Mouse (Mus musculus): ENCODE measurements around the gene Col8a2. TPM values are rescaled to one million over a fixed set of nuclear protein-coding genes. Genes with fewer than 3 reads are reported as not detected.

Col8a2 gene
- not detected for total RNA-seq (2023)

DNA sequence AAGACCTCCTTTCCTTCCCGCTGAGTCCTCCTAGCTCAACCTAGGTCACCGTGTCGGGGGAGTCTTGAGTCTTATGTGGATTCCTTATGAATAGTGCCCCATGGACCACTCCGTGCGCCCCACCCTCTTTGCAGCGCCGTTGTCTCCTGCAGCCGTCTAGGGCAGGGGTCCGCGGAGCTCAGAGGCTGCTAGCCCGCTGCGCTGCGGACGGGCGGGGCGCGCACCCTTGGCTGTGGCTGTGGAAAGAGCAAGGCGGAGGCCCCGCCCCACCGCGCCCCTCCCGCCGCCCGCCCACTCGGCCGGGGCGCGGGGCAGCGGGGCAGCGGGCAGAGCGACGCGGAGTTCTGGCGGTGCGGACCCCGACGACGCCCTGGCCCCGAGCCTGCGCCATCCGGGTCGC lies at the start of gene Col8a2:
Gene Col8a2 (plus strand): TSS at position 302 of the 400 bp plus-strand sequence.

DNA sequence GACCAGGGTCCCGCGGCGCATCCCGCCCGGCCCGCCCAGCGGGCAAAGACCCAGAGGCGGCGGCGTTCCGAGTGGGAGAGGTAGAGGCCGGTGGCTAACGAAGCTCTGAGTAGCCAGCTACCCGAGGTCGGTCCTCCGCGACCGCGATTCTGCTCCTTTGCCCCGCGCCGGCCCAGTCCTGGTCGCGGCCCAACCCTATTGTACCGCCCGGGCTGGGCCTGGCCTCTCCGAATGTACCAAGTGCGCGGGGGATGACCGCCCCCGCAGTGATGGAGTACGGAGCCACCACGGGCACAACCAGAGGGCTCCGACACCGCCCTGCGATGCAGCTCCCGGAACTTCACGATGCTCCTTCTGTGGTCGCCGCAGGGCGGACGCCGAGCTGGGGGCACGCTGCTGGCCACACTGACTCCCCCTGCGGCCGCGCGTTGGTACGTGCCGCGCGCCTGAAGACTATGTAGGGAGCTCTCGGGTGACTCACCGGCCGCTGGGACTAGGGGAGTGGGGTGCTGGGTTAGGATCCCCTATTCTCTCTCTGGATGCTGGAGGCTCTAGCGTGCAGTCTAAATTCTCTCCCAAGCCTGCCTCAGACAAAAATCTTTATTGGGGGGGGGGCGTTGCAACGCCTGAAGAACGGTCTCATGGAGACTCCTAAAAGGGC lies 30.3 kb upstream of the Col8a2 start, which contains the start of gene Map7d1:
Gene Map7d1 (minus strand): TSS at position 213 of the 661 bp plus-strand sequence.

DNA sequence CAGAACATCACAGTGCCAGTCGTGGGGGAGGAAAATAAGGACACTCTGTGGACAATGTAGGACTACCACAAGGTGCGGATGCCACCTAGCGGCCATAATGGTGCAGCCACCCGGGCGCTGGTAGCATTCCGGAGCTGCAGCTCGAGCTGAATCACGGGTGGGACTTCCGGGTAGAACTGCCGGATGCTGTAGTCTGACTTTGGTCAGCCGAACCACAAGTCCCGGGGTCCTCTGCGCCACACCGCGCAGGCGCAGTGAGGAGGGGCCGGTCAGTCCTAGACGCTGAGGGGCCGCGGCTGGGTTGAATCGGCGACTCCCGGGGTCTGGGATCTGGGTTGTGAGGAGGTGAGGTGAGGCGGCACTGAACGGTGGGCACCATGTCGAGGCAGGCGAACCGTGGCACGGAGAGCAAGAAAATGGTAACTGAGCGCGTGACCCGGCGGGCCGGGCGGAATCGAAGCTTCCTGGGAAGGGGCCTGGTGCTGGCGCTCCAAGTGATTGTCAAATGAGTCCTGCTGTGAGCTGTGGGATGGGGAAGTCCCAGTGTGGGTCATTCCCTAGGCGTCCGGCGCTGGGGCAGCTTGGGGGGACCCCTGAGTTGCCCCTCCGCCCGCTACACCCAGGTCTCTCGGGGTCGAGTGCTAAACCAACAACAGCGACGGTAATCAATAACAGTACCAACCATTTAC lies 24.3 kb upstream of the Col8a2 start, which contains the start of gene Trappc3:
Gene Trappc3 (plus strand): TSS at position 207 of the 689 bp plus-strand sequence.

DNA sequence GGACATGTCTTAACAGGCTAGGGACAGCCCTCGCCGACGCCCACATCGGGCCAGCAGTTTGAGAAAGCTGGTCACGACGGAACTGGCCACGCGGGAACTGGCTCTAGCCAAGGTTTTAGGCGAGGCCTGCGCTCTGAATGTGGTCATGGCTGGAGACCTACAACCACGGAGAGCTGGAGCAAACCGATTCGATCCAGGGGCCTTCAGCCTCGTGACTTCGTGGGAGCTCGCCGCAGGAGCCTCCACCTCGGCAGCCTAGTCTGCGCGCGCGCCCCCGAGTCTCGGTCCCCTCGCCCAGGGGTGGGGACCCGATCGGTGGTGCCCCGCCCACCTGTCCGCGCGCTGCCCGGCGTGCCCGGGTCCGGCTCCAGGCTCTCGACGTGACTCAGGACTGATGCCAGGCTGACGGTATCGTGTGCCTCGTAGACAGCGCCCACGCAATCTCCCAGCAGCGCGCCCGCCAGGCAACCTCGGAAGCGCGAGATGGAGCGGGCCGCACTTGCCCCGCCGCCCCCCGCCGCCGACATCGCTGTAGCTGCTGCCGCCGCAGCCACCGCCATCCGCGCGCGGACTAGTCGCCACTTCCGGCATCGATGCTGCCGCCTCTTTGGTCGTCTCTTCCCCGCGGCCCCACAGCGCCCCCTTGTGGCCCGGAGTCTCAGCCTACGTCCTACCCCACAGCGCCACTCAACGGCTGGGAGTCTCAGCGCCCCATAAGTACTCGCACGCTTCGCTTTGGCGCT lies 34.7 kb downstream of the Col8a2 start, which contains the start of gene Adprhl2:
Gene Adprhl2 (minus strand): TSS at position 593 of the 743 bp plus-strand sequence.

DNA sequence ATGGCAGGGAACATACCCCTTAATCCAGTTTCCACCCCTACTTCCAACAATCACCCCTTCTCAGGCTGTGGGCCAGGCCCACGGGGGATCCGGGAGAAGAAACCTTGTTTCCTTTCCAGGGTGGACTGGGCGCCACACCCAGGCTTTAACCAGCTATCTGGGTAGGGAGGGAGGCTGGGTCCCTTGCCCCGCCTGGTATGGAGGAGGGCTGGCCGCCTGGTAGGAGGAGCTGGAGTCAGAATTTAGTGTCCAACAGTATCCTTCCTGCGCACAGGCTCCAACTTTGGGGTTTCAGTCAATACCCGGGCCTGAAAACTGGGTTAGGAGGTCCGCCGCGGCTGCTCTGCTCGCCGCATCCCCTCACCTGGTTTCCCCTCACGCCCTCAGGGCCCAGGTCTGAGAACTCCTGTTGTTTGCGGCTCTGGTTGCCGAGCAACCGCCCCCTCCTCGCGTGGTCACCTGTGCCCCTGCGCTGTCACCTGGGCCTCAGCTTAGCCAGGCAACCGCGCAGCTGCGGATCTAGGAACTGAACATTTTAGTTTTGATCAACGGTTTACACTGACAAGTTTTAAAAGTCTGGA lies 38.8 kb downstream of the Col8a2 start, which contains the start of gene Tekt2:
Gene Tekt2 (minus strand): TSS at position 408 of the 581 bp plus-strand sequence.

Other genes starting within 250 kb of the Col8a2 start
- 46.9 TPM for gene Mrps15, start 239.9 kb upstream of the Col8a2 start, total RNA-seq (2023)
- gene Oscp1, start 228.2 kb upstream of the Col8a2 start, total RNA-seq (2023) = 1.2 TPM
- 11.0 TPM for gene Lsm10, start 190.2 kb upstream of the Col8a2 start, total RNA-seq (2023)
- 25.2 TPM for gene Stk40, start 182.8 kb upstream of the Col8a2 start, total RNA-seq (2023)
- gene Eva1b, start 139.0 kb upstream of the Col8a2 start, total RNA-seq (2023) = 15.0 TPM
- gene Sh3d21, start 123.3 kb upstream of the Col8a2 start, total RNA-seq (2023) = 1.0 TPM
- 645 TPM for gene Thrap3, start 84.0 kb upstream of the Col8a2 start, total RNA-seq (2023)
- 52.5 TPM for gene Map7d1, start 30.4 kb upstream of the Col8a2 start, total RNA-seq (2023)
- 36.3 TPM for gene Trappc3, start 24.5 kb upstream of the Col8a2 start, total RNA-seq (2023)
- 37.7 TPM for gene Adprhl2, start 34.9 kb downstream of the Col8a2 start, total RNA-seq (2023)
- gene Tekt2, start 38.9 kb downstream of the Col8a2 start, total RNA-seq (2023) = not detected
- 41.9 TPM for gene Ago3, start 142.8 kb downstream of the Col8a2 start, total RNA-seq (2023)
- gene Ago1, start 181.8 kb downstream of the Col8a2 start, total RNA-seq (2023) = 46.8 TPM
- gene Ago4, start 246.7 kb downstream of the Col8a2 start, total RNA-seq (2023) = 0.44 TPM